Mouse (Mus musculus): ENCODE measurements around the gene Slc6a11. TPM values are rescaled to one million over a fixed set of nuclear protein-coding genes. Genes with fewer than 3 reads are reported as not detected.

Slc6a11 gene
- polyA plus RNA-seq, 1 experiment from 2014 or later, result 33.4 TPM

- no peak overlapping the region for H3K9ac ChIP-seq
- peaks cover 48% of the 10 kb centered on the region for H3K4me1 ChIP-seq (replicated peaks)
- no peak overlapping the region for H3K27ac ChIP-seq (replicated peaks)
- H3K9me3 ChIP-seq, result no peaks in the 10 kb centered on the region
- no peak overlapping the region for H3K4me2 ChIP-seq
- 0 out of 2 replicates have a peak, but pooled peaks cover 11% of the 10 kb centered on the region for H3K27me3 ChIP-seq
- 52% methylated on average over 5 of the region's 5 CpGs for WGBS
- H3K36me3 ChIP-seq, result no peaks in the 10 kb centered on the region
- no peak for ATAC-seq (ENCODE audit: low read depth)
- no peak overlapping the region for H3K4me3 ChIP-seq
Measured at GRCm38 (mm10) chr6:114270799-114271198, 139.8 kb downstream of the Slc6a11 start.

DNA sequence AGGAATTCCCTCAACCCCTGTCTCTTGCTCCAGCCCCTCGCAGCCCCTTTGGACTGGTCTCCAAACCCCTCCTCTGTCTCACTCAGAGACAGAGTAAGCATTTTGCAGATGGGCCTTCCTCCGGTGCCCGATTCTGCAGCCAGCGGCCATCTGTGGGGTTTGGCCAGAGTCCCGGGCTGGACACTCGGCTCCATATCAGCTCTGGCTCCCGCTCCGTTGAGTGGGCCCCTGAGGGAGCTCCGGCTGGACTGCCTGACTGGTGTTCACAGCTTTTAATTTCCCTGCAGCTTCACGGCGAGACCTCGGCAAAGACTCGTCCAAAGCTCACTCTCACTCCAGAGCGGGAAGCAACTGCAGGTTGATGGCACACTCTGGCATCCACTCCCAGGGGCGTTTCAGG lies 141.2 kb downstream of the Slc6a11 start:
- no peaks in the 10 kb centered on the region for H3K9me3 ChIP-seq
- no peak overlapping the region for H3K27ac ChIP-seq (replicated peaks)
- ATAC-seq (ENCODE audit: low read depth), result no peak
- no peaks in the 10 kb centered on the region for H3K36me3 ChIP-seq
- H3K4me1 ChIP-seq (replicated peaks), result peaks cover 40% of the 10 kb centered on the region
- 73% methylated on average over 15 of the region's 15 CpGs for WGBS
- H3K4me3 ChIP-seq, result no peak overlapping the region
- peaks cover 15% of the 10 kb centered on the region; the same call in 1 of the 2 replicates for H3K27me3 ChIP-seq
- H3K4me2 ChIP-seq, result no peak overlapping the region
- no peak overlapping the region for H3K9ac ChIP-seq

GRCm38 (mm10) chr6:114273997-114274728 lies 143.1 kb downstream of the Slc6a11 start:
- H3K4me3 ChIP-seq, result no peak overlapping the region
- WGBS, result 32% methylated on average over 14 of the region's 14 CpGs
- ATAC-seq (ENCODE audit: low read depth), result peak; percentile 73
- H3K27ac ChIP-seq (replicated peaks), result peak overlapping the region; percentile 43
- H3K27me3 ChIP-seq, result peaks cover 17% of the 10 kb centered on the region; the same call in 1 of the 2 replicates
- peaks cover 40% of the 10 kb centered on the region for H3K4me1 ChIP-seq (replicated peaks)
- no peak overlapping the region for H3K4me2 ChIP-seq
- H3K36me3 ChIP-seq, result no peaks in the 10 kb centered on the region
- H3K9me3 ChIP-seq, result no peaks in the 10 kb centered on the region
- H3K9ac ChIP-seq, result no peak overlapping the region

DNA sequence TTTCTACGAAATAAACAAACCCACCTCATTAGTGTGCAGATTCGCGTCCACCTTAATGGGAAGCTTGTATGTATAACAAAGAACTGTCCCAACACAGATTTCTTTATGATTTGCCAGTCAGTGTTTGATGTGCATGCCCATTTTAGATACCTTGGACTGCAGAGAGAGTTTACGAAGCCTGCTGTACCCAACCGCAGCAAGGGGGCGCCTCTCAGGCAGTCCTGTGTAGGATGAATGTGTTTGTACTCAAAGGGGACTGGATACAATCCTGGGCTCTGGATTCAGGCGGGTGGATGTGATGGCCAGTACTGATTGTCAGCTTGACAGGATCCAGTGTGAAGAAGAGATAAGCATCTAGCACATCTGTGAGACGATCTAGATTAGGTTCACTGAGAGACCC lies 144.8 kb downstream of the Slc6a11 start:
- Histone ChIP-seq H3K4me2 (no peak overlapping the region), H3K4me3 (no peak overlapping the region), H3K4me1 (replicated peaks) (peaks cover 34% of the 10 kb centered on the region), H3K9ac (no peak overlapping the region), H3K36me3 (no peaks in the 10 kb centered on the region), H3K27me3 (peaks cover 25% of the 10 kb centered on the region), H3K9me3 (no peaks in the 10 kb centered on the region), H3K27ac (replicated peaks) (no peak overlapping the region)
- ATAC-seq (ENCODE audit: low read depth), result no peak
- 64% methylated on average over 8 of the region's 8 CpGs for WGBS

GRCm38 (mm10) chr6:114282469-114283277 lies 151.6 kb downstream of the Slc6a11 start, which contains the start of gene Slc6a1:
Gene Slc6a1, plus strand, starts transcription at chr6:114282635.
- H3K4me3 ChIP-seq, result peak within 1 kb of the TSS; percentile 66
- peaks cover 52% of the 10 kb centered on the region for H3K4me1 ChIP-seq (replicated peaks)
- H3K9me3 ChIP-seq, result no peaks in the 10 kb centered on the region
- H3K27ac ChIP-seq (replicated peaks), result peak within 1 kb of the TSS; percentile 82
- H3K9ac ChIP-seq, result peak within 1 kb of the TSS; percentile 89
- no peaks in the 10 kb centered on the region for H3K36me3 ChIP-seq
- H3K4me2 ChIP-seq, result peak within 1 kb of the TSS; percentile 58
- peak; percentile 93 for ATAC-seq (ENCODE audit: low read depth)
- peaks cover 62% of the 10 kb centered on the region for H3K27me3 ChIP-seq
- WGBS, result 1% methylated on average over 51 of the region's 51 CpGs

DNA sequence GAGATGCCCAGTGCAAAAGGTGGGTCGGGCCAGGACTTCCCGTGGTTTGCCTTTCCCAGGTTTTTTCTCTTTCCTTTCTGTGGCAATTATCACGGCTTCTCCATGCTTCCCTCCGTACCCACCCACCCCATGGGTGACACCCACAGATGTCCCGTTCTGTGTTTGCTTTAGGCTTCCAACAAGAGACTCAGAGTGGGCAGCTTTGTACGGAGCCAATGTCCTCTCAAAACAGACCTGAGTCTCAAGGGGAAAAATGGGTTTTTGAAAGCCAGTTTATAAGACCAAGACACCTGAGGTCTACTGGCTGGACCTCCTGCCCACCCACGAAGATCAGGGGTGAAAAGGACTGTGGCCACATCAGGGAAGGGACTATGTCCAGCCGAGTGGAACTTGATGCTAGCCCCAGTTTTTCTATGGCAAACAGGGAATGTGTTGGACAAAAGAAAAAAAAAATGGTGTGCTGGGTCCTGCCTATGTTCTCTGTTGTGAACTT lies 152.3 kb downstream of the Slc6a11 start:
- H3K4me3 ChIP-seq, result peak overlapping the region; percentile 66
- H3K4me2 ChIP-seq, result peak overlapping the region; percentile 58
- no peak for ATAC-seq (ENCODE audit: low read depth)
- peak overlapping the region; percentile 82 for H3K27ac ChIP-seq (replicated peaks)
- no peaks in the 10 kb centered on the region for H3K36me3 ChIP-seq
- peaks cover 62% of the 10 kb centered on the region for H3K27me3 ChIP-seq
- 10% methylated on average over 8 of the region's 8 CpGs for WGBS
- H3K4me1 ChIP-seq (replicated peaks), result peaks cover 57% of the 10 kb centered on the region
- H3K9ac ChIP-seq, result peak overlapping the region; percentile 89
- no peaks in the 10 kb centered on the region for H3K9me3 ChIP-seq

GRCm38 (mm10) chr6:114283927-114284703 lies 153.1 kb downstream of the Slc6a11 start:
- no peaks in the 10 kb centered on the region for H3K36me3 ChIP-seq
- 37% methylated on average over 10 of the region's 10 CpGs for WGBS
- peak overlapping the region; percentile 66 for H3K4me3 ChIP-seq
- peak overlapping the region; percentile 58 for H3K4me2 ChIP-seq
- H3K27ac ChIP-seq (replicated peaks), result peak overlapping the region; percentile 82
- peaks cover 63% of the 10 kb centered on the region for H3K4me1 ChIP-seq (replicated peaks)
- no peak for ATAC-seq (ENCODE audit: low read depth)
- H3K9me3 ChIP-seq, result no peaks in the 10 kb centered on the region
- peaks cover 62% of the 10 kb centered on the region for H3K27me3 ChIP-seq
- H3K9ac ChIP-seq, result peak overlapping the region; percentile 89

DNA sequence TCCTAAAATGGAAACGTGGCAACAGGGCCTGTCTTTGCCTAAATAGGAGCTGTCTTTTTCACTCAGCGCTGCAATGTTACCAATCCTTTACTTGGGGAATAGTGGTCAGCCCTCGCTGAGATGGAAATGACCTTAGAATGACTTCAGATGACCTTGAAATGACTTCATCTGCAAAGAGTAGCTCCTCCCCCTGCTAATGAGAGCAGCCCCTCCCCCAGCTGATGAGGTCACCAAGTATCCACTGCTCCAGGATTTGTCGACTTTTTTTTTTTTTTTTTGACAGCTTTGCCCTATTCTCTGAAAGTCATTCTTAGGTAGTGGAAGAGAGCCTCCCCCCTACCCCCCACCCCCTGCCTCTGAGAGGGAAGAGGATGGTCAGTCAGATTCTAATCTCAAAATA lies 154.4 kb downstream of the Slc6a11 start:
- peaks cover 58% of the 10 kb centered on the region for H3K27me3 ChIP-seq
- no peaks in the 10 kb centered on the region for H3K9me3 ChIP-seq
- no peaks in the 10 kb centered on the region for H3K36me3 ChIP-seq
- 36% methylated on average over 4 of the region's 4 CpGs for WGBS
- peak overlapping the region; percentile 58 for H3K4me2 ChIP-seq
- peaks cover 76% of the 10 kb centered on the region for H3K4me1 ChIP-seq (replicated peaks)
- no peak for ATAC-seq (ENCODE audit: low read depth)
- H3K27ac ChIP-seq (replicated peaks), result no peak overlapping the region
- peak overlapping the region; percentile 66 for H3K4me3 ChIP-seq
- H3K9ac ChIP-seq, result peak overlapping the region; percentile 43; the same call in 1 of the 2 replicates

DNA sequence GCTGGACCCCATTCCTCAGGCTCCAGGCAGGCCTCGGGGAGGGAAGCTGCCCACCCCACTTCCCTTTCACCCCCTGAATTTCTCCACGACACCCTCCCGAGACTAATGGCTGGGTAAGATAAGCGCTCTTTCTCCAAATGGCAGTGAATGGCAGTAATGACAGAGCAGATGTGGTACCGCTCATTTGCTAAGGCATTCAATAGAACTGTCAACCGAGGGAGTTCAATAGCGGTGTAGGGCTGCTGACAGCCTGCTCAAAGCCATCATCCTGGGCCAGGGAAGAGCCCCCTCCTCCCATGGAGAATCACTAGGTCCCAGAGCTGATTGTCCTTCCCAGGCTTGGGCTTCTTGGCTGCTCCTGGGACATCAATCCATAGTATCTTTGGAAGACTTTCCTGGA lies 158.1 kb downstream of the Slc6a11 start:
- H3K36me3 ChIP-seq, result no peaks in the 10 kb centered on the region
- WGBS, result 12% methylated on average over 7 of the region's 7 CpGs
- peaks cover 94% of the 10 kb centered on the region for H3K4me1 ChIP-seq (replicated peaks)
- H3K27me3 ChIP-seq, result peaks cover 22% of the 10 kb centered on the region
- H3K9me3 ChIP-seq, result no peaks in the 10 kb centered on the region
- H3K27ac ChIP-seq (replicated peaks), result peak overlapping the region; percentile 80
- no peak overlapping the region for H3K4me3 ChIP-seq
- H3K4me2 ChIP-seq, result peak overlapping the region; percentile 34; the same call in 1 of the 2 replicates
- ATAC-seq (ENCODE audit: low read depth), result no peak
- peak overlapping the region; percentile 31; the same call in 1 of the 2 replicates for H3K9ac ChIP-seq

- peak overlapping the region; percentile 80 for H3K27ac ChIP-seq (replicated peaks)
- no peak overlapping the region for H3K4me3 ChIP-seq
- H3K4me2 ChIP-seq, result peak overlapping the region; percentile 34
- peak overlapping the region; percentile 13; the same call in 1 of the 2 replicates for H3K9ac ChIP-seq
- H3K4me1 ChIP-seq (replicated peaks), result peaks cover 93% of the 10 kb centered on the region
- WGBS, result 15% methylated on average over 8 of the region's 8 CpGs
- no peaks in the 10 kb centered on the region for H3K9me3 ChIP-seq
- peaks cover 11% of the 10 kb centered on the region; the same call in 1 of the 2 replicates for H3K27me3 ChIP-seq
- peak; percentile 89 for ATAC-seq (ENCODE audit: low read depth)
- no peaks in the 10 kb centered on the region for H3K36me3 ChIP-seq
Measured at GRCm38 (mm10) chr6:114290184-114290583, 159.1 kb downstream of the Slc6a11 start.

- H3K9ac ChIP-seq, result 0 out of 2 replicates have a peak overlapping the region, but pooled peaks have one; percentile 13
- 0 out of 2 replicates have a peak, but pooled peaks have one; percentile 28 for ATAC-seq (ENCODE audit: low read depth)
- peaks cover 5% of the 10 kb centered on the region; the same call in 1 of the 2 replicates for H3K27me3 ChIP-seq
- no peaks in the 10 kb centered on the region for H3K9me3 ChIP-seq
- 25% methylated on average over 4 of the region's 4 CpGs for WGBS
- peak overlapping the region; percentile 34 for H3K4me2 ChIP-seq
- no peak overlapping the region for H3K4me3 ChIP-seq
- peaks cover 92% of the 10 kb centered on the region for H3K4me1 ChIP-seq (replicated peaks)
- peak overlapping the region; percentile 77 for H3K27ac ChIP-seq (replicated peaks)
- H3K36me3 ChIP-seq, result no peaks in the 10 kb centered on the region
Measured at GRCm38 (mm10) chr6:114290929-114291328, 159.9 kb downstream of the Slc6a11 start.

Data from neural tube, embryonic 13.5 days (tissue).